Mouse (Mus musculus) ES-Bruce4 (cell line): ENCODE measurements around the gene Psmc3.

ENCODE experiments used
- CTCF ChIP-seq: IDR thresholded peaks from one replicate; pipeline ENCODE4 v1.8.1; 2011; ENCODE audit warnings: low read depth, low read length
- EP300 ChIP-seq: IDR thresholded peaks from 2 replicates; pipeline ENCODE4 v1.6.1; 2011; ENCODE audit warnings: low read depth, low read length; ENCODE audit not compliant: insufficient read depth
- POLR2A ChIP-seq: IDR thresholded peaks from one replicate; pipeline ENCODE4 v1.8.1; 2011; ENCODE audit warnings: low read length; ENCODE audit not compliant: insufficient read depth

- TF ChIP-seq POLR2A, result no peak
- no peak for TF ChIP-seq CTCF
- no peak for TF ChIP-seq EP300
Observed at GRCm38 (mm10) chr2:91113852-91114251, 60.0 kb downstream of the Psmc3 start.
